Mouse (Mus musculus) spleen, adult 2 months (tissue): ENCODE data around the gene Il4i1. TPM values are rescaled to one million over a fixed set of nuclear protein-coding genes. Genes with fewer than 3 reads are reported as not detected.

Experiments
- DNase-seq, 2 experiments: peaks; one replicate each; pipeline versions ENCODE4 v3.0.0 to v3.0.0-alpha.2; 2012 to 2021; ENCODE audit warnings: low spot score in 2 of 2, low read depth in 1 of 2
- H3K27ac ChIP-seq: fragments of 200-500 bp; 2 replicates; pipeline ENCODE4 v1.5.1; 2012; ENCODE audit warnings: low read length, inconsistent platforms; ENCODE audit not compliant: insufficient read depth
- H3K27me3 ChIP-seq: fragments of 200-500 bp; 2 replicates; pipeline ENCODE4 v1.6.1; 2012; ENCODE audit warnings: mild to moderate bottlenecking, moderate library complexity, low read length, inconsistent platforms; ENCODE audit not compliant: control insufficient read depth, insufficient read depth
- H3K36me3 ChIP-seq: fragments of 200-500 bp; 2 replicates; pipeline ENCODE4 v1.6.1; 2012; ENCODE audit warnings: mild to moderate bottlenecking, low read length, inconsistent platforms; ENCODE audit not compliant: control insufficient read depth, insufficient read depth
- H3K4me1 ChIP-seq: fragments of 200-500 bp; 2 replicates; pipeline ENCODE4 v1.6.1; 2011; ENCODE audit warnings: inconsistent platforms; ENCODE audit not compliant: control insufficient read depth, insufficient read depth, insufficient read length
- H3K4me3 ChIP-seq: fragments of 200-500 bp; 2 replicates; pipeline ENCODE4 v1.5.1; 2011; ENCODE audit warnings: mild to moderate bottlenecking, inconsistent platforms; ENCODE audit not compliant: insufficient read depth, insufficient read length; ENCODE audit errors: extremely low read depth
- CTCF ChIP-seq: fragments of 200-500 bp; IDR thresholded peaks from 2 replicates; pipeline ENCODE4 v1.5.1; 2011; ENCODE audit warnings: mild to moderate bottlenecking, inconsistent platforms; ENCODE audit not compliant: insufficient read depth, insufficient read length, insufficient replicate concordance; ENCODE audit errors: extremely low read depth
- POLR2A ChIP-seq: fragments of 200-500 bp; IDR thresholded peaks from 2 replicates; pipeline ENCODE4 v1.6.1; 2011; ENCODE audit warnings: low read depth, low read length, inconsistent platforms
- WGBS: fragments of 180-500 bp; shearing (Covaris S2); methylation state at CpG from one replicate; pipeline ENCODE4 v1.1.7; 2018; 5-methylcytosine and 5-hydroxymethylcytosine counted together
- polyA plus RNA-seq: library from polyadenylated mRNA; depleted of rRNA; stranded (reverse); fragments of >200 nt; gene quantifications from 2 replicates; pipeline ENCODE4 v1.2.3, GENCODE M21; 2012

Gene Il4i1
- polyA plus RNA-seq, 1 experiment: 175 TPM

GRCm38 (mm10) chr7:44790066-44790465, 26.1 kb upstream of the Il4i1 start:
- TF ChIP-seq CTCF (no peak), POLR2A (no peak)
- H3K27ac ChIP-seq: no peak overlapping the region
- H3K4me3 ChIP-seq: no peak overlapping the region
- no peak for DNase-seq
- WGBS: 71% methylated on average over 4 of the region's 4 CpGs
- H3K27me3 ChIP-seq: no peaks in the 10 kb centered on the region; the same call in 1 of the 2 replicates
- H3K36me3 ChIP-seq: no peaks in the 10 kb centered on the region
- no peaks in the 10 kb centered on the region for H3K4me1 ChIP-seq

- TF ChIP-seq POLR2A (no peak), CTCF (no peak)
- Histone ChIP-seq H3K4me3 (no peak overlapping the region), H3K27ac (no peak overlapping the region), H3K27me3 (no peaks in the 10 kb centered on the region), H3K4me1 (no peaks in the 10 kb centered on the region), H3K36me3 (no peaks in the 10 kb centered on the region)
- DNase-seq: no peak
- 79% methylated on average over 6 of the region's 6 CpGs for WGBS
These were observed 23.4 kb upstream of the Il4i1 start for GRCm38 (mm10) chr7:44792781-44793180.

- TF ChIP-seq POLR2A: no peak
- no peak for TF ChIP-seq CTCF
- Histone ChIP-seq H3K4me3 (no peak overlapping the region), H3K27me3 (no peaks in the 10 kb centered on the region), H3K4me1 (no peaks in the 10 kb centered on the region), H3K27ac (no peak overlapping the region), H3K36me3 (no peaks in the 10 kb centered on the region)
- 63% methylated on average over 2 of the region's 2 CpGs for WGBS
- DNase-seq: no peak
These were observed 7.3 kb upstream of the Il4i1 start for GRCm38 (mm10) chr7:44808927-44809326.

- no peak overlapping the region for H3K4me3 ChIP-seq
- no peaks in the 10 kb centered on the region for H3K27me3 ChIP-seq
- H3K4me1 ChIP-seq: no peaks in the 10 kb centered on the region
- no peak overlapping the region for H3K27ac ChIP-seq
- no peaks in the 10 kb centered on the region for H3K36me3 ChIP-seq
- DNase-seq: no peak
- WGBS: 91% methylated on average over 3 of the region's 3 CpGs
- TF ChIP-seq CTCF: no peak
- TF ChIP-seq POLR2A: no peak
These were observed 6.7 kb upstream of the Il4i1 start for GRCm38 (mm10) chr7:44809466-44809865.

GRCm38 (mm10) chr7:44810365-44810764, 5.8 kb upstream of the Il4i1 start:
- no peaks in the 10 kb centered on the region for H3K36me3 ChIP-seq
- no peak overlapping the region for H3K4me3 ChIP-seq
- no peak for DNase-seq
- H3K27me3 ChIP-seq: no peaks in the 10 kb centered on the region
- no peak for TF ChIP-seq POLR2A
- no peak for TF ChIP-seq CTCF
- H3K27ac ChIP-seq: no peak overlapping the region
- 87% methylated on average over 4 of the region's 4 CpGs for WGBS
- H3K4me1 ChIP-seq: peaks cover 4% of the 10 kb centered on the region; the same call in 1 of the 2 replicates

- WGBS: 84% methylated on average over 7 of the region's 7 CpGs
- DNase-seq: no peak
- no peaks in the 10 kb centered on the region for H3K27me3 ChIP-seq
These were observed 5.2 kb upstream of the Il4i1 start for GRCm38 (mm10) chr7:44810819-44811557.

GRCm38 (mm10) chr7:44812651-44813325, 3.4 kb upstream of the Il4i1 start:
- peaks cover 7% of the 10 kb centered on the region for H3K4me1 ChIP-seq
- WGBS: 91% methylated on average over 20 of the region's 20 CpGs

More at GRCm38 (mm10) chr7:44810819-44811557, 5.2 kb upstream of the Il4i1 start:
- H3K36me3 ChIP-seq: no peaks in the 10 kb centered on the region
- H3K4me1 ChIP-seq: peaks cover 4% of the 10 kb centered on the region; the same call in 1 of the 2 replicates
- H3K4me3 ChIP-seq: no peak overlapping the region
- TF ChIP-seq POLR2A (no peak), CTCF (no peak)
- no peak overlapping the region for H3K27ac ChIP-seq

More at GRCm38 (mm10) chr7:44812651-44813325, 3.4 kb upstream of the Il4i1 start:
- TF ChIP-seq CTCF: no peak
- no peak for TF ChIP-seq POLR2A
- no peak for DNase-seq
- H3K36me3 ChIP-seq: no peaks in the 10 kb centered on the region
- H3K4me3 ChIP-seq: no peak overlapping the region
- H3K27me3 ChIP-seq: no peaks in the 10 kb centered on the region
- no peak overlapping the region for H3K27ac ChIP-seq
